10 mouse cellular contexts compared by ENCODE assay signal in the genomic region with DNA sequence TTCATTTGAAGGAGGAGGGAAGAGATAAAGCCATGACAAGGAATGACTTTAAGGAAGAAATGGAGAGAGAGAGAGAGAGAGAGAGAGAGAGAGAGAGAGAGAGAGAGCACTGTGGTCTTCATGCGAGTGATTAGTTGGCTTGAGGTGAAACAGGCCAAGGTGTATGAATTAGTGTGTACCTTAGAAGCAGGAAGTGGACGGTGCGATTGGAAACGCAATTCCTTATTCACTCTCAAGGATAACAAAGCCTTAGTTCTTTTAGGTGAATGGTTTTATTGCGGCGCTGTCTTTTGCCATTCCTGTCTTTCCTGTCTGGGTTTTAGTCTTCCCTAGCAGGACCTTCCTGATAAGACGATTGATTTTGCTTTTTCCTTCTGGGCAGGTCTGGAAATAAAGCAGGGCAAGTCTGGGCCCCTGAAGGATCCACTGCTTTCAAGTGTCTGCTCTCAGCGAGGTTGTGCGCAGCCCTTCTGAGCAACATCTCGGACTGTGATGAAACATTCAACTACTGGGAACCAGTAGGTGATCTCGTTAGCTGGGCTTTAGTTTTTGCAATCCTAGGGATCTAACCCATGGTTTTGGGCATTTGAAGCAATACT. TPM values are rescaled to one million over a fixed set of nuclear protein-coding genes. Genes with fewer than 3 reads are reported as not detected.
DNase-seq lines count a peak whose midpoint lies in the region; ATAC-seq and TF ChIP-seq lines count a peak whose summit lies in the region.
"Had no signal": no experiment of that assay in that cellular context is flagged by ENCODE, and none has a peak within 500 bp of the region (broad histone marks: within the 10 kb centered on the region; RNA-seq: fewer than 3 reads in every experiment).

No protein-coding gene starts in this region.

- TF ChIP-seq POLR2A in embryonic fibroblast, embryonic 13.5 days (IDR thresholded peaks at IDR 0.05; ENCODE audit: low read depth, low read length) = no peak
- no peak for TF ChIP-seq POLR2A in olfactory bulb, adult 2 months (IDR thresholded peaks at IDR 0.05; ENCODE audit: insufficient read depth, low read depth, low read length)

- 52% methylated on average over 11 of the region's 11 CpGs for WGBS in lung, embryonic 14.5 days
- 58% methylated on average over 11 of the region's 11 CpGs for WGBS in limb, embryonic 11.5 days
- WGBS in olfactory bulb, adult 2 months = 69% methylated on average over 11 of the region's 11 CpGs

- no peak for ATAC-seq in lung, embryonic 14.5 days (ENCODE audit: insufficient read depth)
- no peak for ATAC-seq in limb, embryonic 11.5 days (ENCODE audit: insufficient number of reproducible peaks, low FRiP score, low TSS enrichment, low read depth)

- H3K36me3 ChIP-seq in lung, embryonic 14.5 days (ENCODE audit: insufficient read depth) = peaks cover 43% of the 10 kb centered on the region
- H3K36me3 ChIP-seq in limb, embryonic 11.5 days (ENCODE audit: control insufficient read depth, insufficient read depth, low read length) = peaks cover 2% of the 10 kb centered on the region; the same call in 1 of the 2 replicates

- peak overlapping the region; percentile 87 for H3K4me2 ChIP-seq in lung, embryonic 14.5 days
- H3K4me2 ChIP-seq in limb, embryonic 11.5 days (ENCODE audit: low read depth, severe bottlenecking) = peak overlapping the region; percentile 69

- no peaks in the 10 kb centered on the region for H3K27me3 ChIP-seq in lung, embryonic 14.5 days (ENCODE audit: insufficient read depth, low read length)
- no peaks in the 10 kb centered on the region for H3K27me3 ChIP-seq in limb, embryonic 11.5 days (ENCODE audit: control insufficient read depth, insufficient read depth, low read length)

- no peaks in the 10 kb centered on the region for H3K9me3 ChIP-seq in lung, embryonic 14.5 days (ENCODE audit: low read depth, low read length)
- no peaks in the 10 kb centered on the region for H3K9me3 ChIP-seq in limb, embryonic 11.5 days (ENCODE audit: control insufficient read depth, low read length)

- H3K9ac ChIP-seq in lung, embryonic 14.5 days = peak overlapping the region; percentile 88
- H3K9ac ChIP-seq in limb, embryonic 11.5 days (ENCODE audit: low read length) = no peak overlapping the region; the same call in 1 of the 2 replicates

- H3K4me3 ChIP-seq in lung, embryonic 14.5 days (ENCODE audit: low read depth, low read length) = peak overlapping the region; percentile 90
- H3K4me3 ChIP-seq in embryonic fibroblast, embryonic 13.5 days (ENCODE audit: insufficient read depth, low read length) = peak overlapping the region; percentile 66
- H3K4me3 ChIP-seq in limb, embryonic 11.5 days (ENCODE audit: low read depth, low read length) = peak overlapping the region; percentile 87
- H3K4me3 ChIP-seq in olfactory bulb, adult 2 months (ENCODE audit: insufficient read depth, low read depth, low read length) = peak overlapping the region; percentile 84

- DNase-seq in lung, embryonic 14.5 days = no peak
- no peak for DNase-seq in lung, postnatal 25 days (ENCODE audit: low spot score)
- no peak for DNase-seq in limb, embryonic 11.5 days (ENCODE audit: low spot score)
- no peak for DNase-seq in thymus, adult 18-20 months
- DNase-seq in cerebellum, postnatal 4 days (ENCODE audit: low spot score in 2 of 2) = no peak
- DNase-seq in urinary bladder, adult 18-20 months (ENCODE audit: low spot score in 2 of 2) = no peak
- DNase-seq: kidney, adult 11 months; retina, postnatal 1 day had no signal

- no peaks in the 10 kb centered on the region for H3K4me1 ChIP-seq in lung, embryonic 14.5 days (ENCODE audit: insufficient read depth)
- H3K4me1 ChIP-seq in embryonic fibroblast, embryonic 13.5 days (ENCODE audit: control insufficient read depth, insufficient read depth, low read length) = peaks cover 8% of the 10 kb centered on the region
- peaks cover 7% of the 10 kb centered on the region; the same call in 1 of the 2 replicates for H3K4me1 ChIP-seq in limb, embryonic 11.5 days (ENCODE audit: control insufficient read depth, insufficient read depth, low read length)
- H3K4me1 ChIP-seq in olfactory bulb, adult 2 months (ENCODE audit: control insufficient read depth, insufficient read depth, low read length) = no peaks in the 10 kb centered on the region

- H3K27ac ChIP-seq in lung, embryonic 14.5 days (ENCODE audit: low read depth) = no peak overlapping the region; the same call in 1 of the 2 replicates
- no peak overlapping the region for H3K27ac ChIP-seq in embryonic fibroblast, embryonic 13.5 days (ENCODE audit: insufficient read depth, low read length)
- no peak overlapping the region for H3K27ac ChIP-seq in limb, embryonic 11.5 days (replicated peaks; ENCODE audit: low read depth, low read length)
- no peak overlapping the region for H3K27ac ChIP-seq in olfactory bulb, adult 2 months (ENCODE audit: insufficient read depth, low read depth, low read length)

- no peak for TF ChIP-seq CTCF in lung, embryonic 14.5 days (IDR thresholded peaks at IDR 0.05; ENCODE audit: low read depth)
- no peak for TF ChIP-seq CTCF in embryonic fibroblast, embryonic 13.5 days (IDR thresholded peaks at IDR 0.05; ENCODE audit: borderline replicate concordance, insufficient read depth, low read length)
- no peak for TF ChIP-seq CTCF in olfactory bulb, adult 2 months (IDR thresholded peaks at IDR 0.05; ENCODE audit: insufficient read depth, low read depth, low read length)

RNA-seq across cellular contexts. Expression of gene 1110032A03Rik, which starts 0.9 kb away (rescaled TPM):
- 29.1 and 30.3 TPM in 2 replicates for polyA plus RNA-seq in lung, embryonic 14.5 days (2014; fragmentation: Nextera tagmentation; extraction: Ambion mirVana)
- 21.3 and 27.1 TPM in 2 replicates for polyA plus RNA-seq in embryonic fibroblast, embryonic 13.5 days (2011; ENCODE audit: insufficient read length, low read depth, missing spikeins)
- polyA plus RNA-seq in limb, embryonic 11.5 days (2014; fragmentation: Nextera tagmentation; extraction: Ambion mirVana) = 28.9 and 30.7 TPM in 2 replicates
- not detected in 2 replicates for polyA plus RNA-seq in olfactory bulb, adult 2 months (2012; ENCODE audit: insufficient read depth, insufficient read length, low replicate concordance, missing spikeins)

RNA-seq across cellular contexts. Expression of gene Alg9, which starts 1.4 kb away (rescaled TPM):
- 39.5 and 43.7 TPM in 2 replicates for polyA plus RNA-seq in lung, embryonic 14.5 days (2014; fragmentation: Nextera tagmentation; extraction: Ambion mirVana)
- polyA plus RNA-seq in embryonic fibroblast, embryonic 13.5 days (2011; ENCODE audit: insufficient read length, low read depth, missing spikeins) = 22.8 and 24.1 TPM in 2 replicates
- polyA plus RNA-seq in limb, embryonic 11.5 days (2014; fragmentation: Nextera tagmentation; extraction: Ambion mirVana) = 36.9 and 40.4 TPM in 2 replicates
- polyA plus RNA-seq in olfactory bulb, adult 2 months (2012; ENCODE audit: insufficient read depth, insufficient read length, low replicate concordance, missing spikeins) = not detected in 2 replicates

RNA-seq across cellular contexts. Expression of gene Fdxacb1, which starts 8.2 kb away (rescaled TPM):
- 15.2 and 15.3 TPM in 2 replicates for polyA plus RNA-seq in lung, embryonic 14.5 days (2014; fragmentation: Nextera tagmentation; extraction: Ambion mirVana)
- polyA plus RNA-seq in embryonic fibroblast, embryonic 13.5 days (2011; ENCODE audit: insufficient read length, low read depth, missing spikeins) = 7.2 and 9.3 TPM in 2 replicates
- polyA plus RNA-seq in limb, embryonic 11.5 days (2014; fragmentation: Nextera tagmentation; extraction: Ambion mirVana) = 11.8 and 12.5 TPM in 2 replicates
- polyA plus RNA-seq in olfactory bulb, adult 2 months (2012; ENCODE audit: insufficient read depth, insufficient read length, low replicate concordance, missing spikeins) = not detected in 2 replicates

RNA-seq across cellular contexts. Expression of gene Hspb2, which starts 24.1 kb away (rescaled TPM):
- 3.4 and 6.0 TPM in 2 replicates for polyA plus RNA-seq in lung, embryonic 14.5 days (2014; fragmentation: Nextera tagmentation; extraction: Ambion mirVana)
- 1.6 and 3.8 TPM in 2 replicates for polyA plus RNA-seq in embryonic fibroblast, embryonic 13.5 days (2011; ENCODE audit: insufficient read length, low read depth, missing spikeins)
- 3.1 and 3.5 TPM in 2 replicates for polyA plus RNA-seq in limb, embryonic 11.5 days (2014; fragmentation: Nextera tagmentation; extraction: Ambion mirVana)
- not detected in 2 replicates for polyA plus RNA-seq in olfactory bulb, adult 2 months (2012; ENCODE audit: insufficient read depth, insufficient read length, low replicate concordance, missing spikeins)

RNA-seq across cellular contexts. Expression of gene Cryab, which starts 25.1 kb away (rescaled TPM):
- 41.1 and 64.3 TPM in 2 replicates for polyA plus RNA-seq in lung, embryonic 14.5 days (2014; fragmentation: Nextera tagmentation; extraction: Ambion mirVana)
- polyA plus RNA-seq in embryonic fibroblast, embryonic 13.5 days (2011; ENCODE audit: insufficient read length, low read depth, missing spikeins) = 155 and 186 TPM in 2 replicates
- 8.9 and 13.3 TPM in 2 replicates for polyA plus RNA-seq in limb, embryonic 11.5 days (2014; fragmentation: Nextera tagmentation; extraction: Ambion mirVana)
- not detected in 2 replicates for polyA plus RNA-seq in olfactory bulb, adult 2 months (2012; ENCODE audit: insufficient read depth, insufficient read length, low replicate concordance, missing spikeins)

Comparison
In these comparisons a context has a peak if more than half of its experiments do, and no peak if none do; other contexts are left out.
1. RNA of gene 1110032A03Rik, which starts 0.9 kb away (polyA plus RNA-seq): 28.9 to 30.7 TPM in limb, embryonic 11.5 days, 29.1 to 30.3 TPM in lung, embryonic 14.5 days and 21.3 to 27.1 TPM in embryonic fibroblast, embryonic 13.5 days; not detected in olfactory bulb, adult 2 months; every median in the first group is over 10 times any median in the second.
2. RNA of gene Alg9, which starts 1.4 kb away (polyA plus RNA-seq): 39.5 to 43.7 TPM in lung, embryonic 14.5 days, 36.9 to 40.4 TPM in limb, embryonic 11.5 days and 22.8 to 24.1 TPM in embryonic fibroblast, embryonic 13.5 days; not detected in olfactory bulb, adult 2 months; every median in the first group is over 10 times any median in the second.
3. Peak in every context shown above with its lines, with median percentiles within 50 percentile points of each other: H3K4me3 ChIP-seq.